Mouse (Mus musculus) midbrain, embryonic 12.5 days (tissue): ENCODE data around the gene Slc29a4. TPM values are rescaled to one million over a fixed set of nuclear protein-coding genes. Genes with fewer than 3 reads are reported as not detected.

Experiments
- ATAC-seq: fragments of 200-750 bp; cut with Nextera tagmentation; 2 replicates; pipeline ENCODE4 v1.8.0; 2017; ENCODE audit warnings: low read depth, moderate TSS enrichment, moderate library complexity; ENCODE audit not compliant: low FRiP score
- H3K27ac ChIP-seq: fragments of 300-500 bp; sonication (generic); replicated peaks from 2 replicates; pipeline ENCODE4 v1.5.1; 2016; ENCODE audit warnings: mild to moderate bottlenecking
- H3K27me3 ChIP-seq: fragments of 300-500 bp; sonication (generic); 2 replicates; pipeline ENCODE4 v1.6.1; 2016; ENCODE audit warnings: mild to moderate bottlenecking
- H3K36me3 ChIP-seq: fragments of 300-500 bp; sonication (generic); 2 replicates; pipeline ENCODE4 v1.6.1; 2016
- H3K4me1 ChIP-seq: fragments of 300-500 bp; sonication (generic); 2 replicates; pipeline ENCODE4 v1.6.1; 2016
- H3K4me2 ChIP-seq: fragments of 300-500 bp; sonication (generic); replicated peaks from 2 replicates; pipeline ENCODE4 v1.6.1; 2016; ENCODE audit warnings: mild to moderate bottlenecking, moderate library complexity
- H3K4me3 ChIP-seq: fragments of 300-500 bp; sonication (generic); 2 replicates; pipeline ENCODE4 v1.5.1; 2016; ENCODE audit warnings: mild to moderate bottlenecking
- H3K9ac ChIP-seq: fragments of 300-500 bp; sonication (generic); replicated peaks from 2 replicates; pipeline ENCODE4 v1.6.1; 2016; ENCODE audit warnings: mild to moderate bottlenecking, moderate library complexity
- H3K9me3 ChIP-seq: fragments of 300-500 bp; sonication (generic); 2 replicates; pipeline ENCODE4 v1.6.1; 2016; ENCODE audit warnings: mild to moderate bottlenecking
- WGBS: fragments of 180-500 bp; shearing (Covaris S2); methylation state at CpG from one replicate; pipeline ENCODE4 v1.1.7; 2016; 5-methylcytosine and 5-hydroxymethylcytosine counted together
- polyA plus RNA-seq: library from polyadenylated mRNA; unstranded; fragments of >200 nt; fragmentation: Nextera tagmentation; extraction: Ambion mirVana; gene quantifications from 2 replicates; pipeline ENCODE4 v1.2.1, GENCODE M21; 2016

Slc29a4 gene
- polyA plus RNA-seq, 1 experiment from 2014 or later: 50.3 TPM

GRCm38 (mm10) chr5:142678141-142678571, 14.2 kb upstream of the Slc29a4 start:
- H3K9me3 ChIP-seq: no peaks in the 10 kb centered on the region
- H3K4me3 ChIP-seq: no peak overlapping the region
- no peak overlapping the region for H3K27ac ChIP-seq
- 56% methylated on average over 7 of the region's 7 CpGs for WGBS
- no peak for ATAC-seq
- no peaks in the 10 kb centered on the region for H3K27me3 ChIP-seq
- no peak overlapping the region for H3K9ac ChIP-seq
- H3K4me2 ChIP-seq: no peak overlapping the region
- no peaks in the 10 kb centered on the region for H3K4me1 ChIP-seq
- H3K36me3 ChIP-seq: no peaks in the 10 kb centered on the region

GRCm38 (mm10) chr5:142679065-142679464, 13.2 kb upstream of the Slc29a4 start:
- H3K4me2 ChIP-seq: no peak overlapping the region
- H3K4me1 ChIP-seq: no peaks in the 10 kb centered on the region
- H3K27me3 ChIP-seq: no peaks in the 10 kb centered on the region
- H3K27ac ChIP-seq: no peak overlapping the region
- ATAC-seq: no peak
- no peak overlapping the region for H3K4me3 ChIP-seq
- H3K36me3 ChIP-seq: no peaks in the 10 kb centered on the region
- no peaks in the 10 kb centered on the region for H3K9me3 ChIP-seq
- WGBS: 81% methylated on average over 1 of the region's 1 CpGs
- no peak overlapping the region for H3K9ac ChIP-seq

GRCm38 (mm10) chr5:142681911-142682310, 10.4 kb upstream of the Slc29a4 start:
- WGBS: 81% methylated on average over 3 of the region's 3 CpGs
- Histone ChIP-seq H3K27ac (no peak overlapping the region), H3K36me3 (no peaks in the 10 kb centered on the region), H3K4me3 (no peak overlapping the region), H3K4me2 (no peak overlapping the region), H3K9ac (no peak overlapping the region), H3K4me1 (no peaks in the 10 kb centered on the region), H3K9me3 (no peaks in the 10 kb centered on the region), H3K27me3 (no peaks in the 10 kb centered on the region)
- ATAC-seq: no peak

- H3K27me3 ChIP-seq: no peaks in the 10 kb centered on the region
- H3K4me3 ChIP-seq: no peak overlapping the region
- no peaks in the 10 kb centered on the region for H3K9me3 ChIP-seq
- ATAC-seq: no peak
- H3K9ac ChIP-seq: no peak overlapping the region
- H3K27ac ChIP-seq: no peak overlapping the region
- no peak overlapping the region for H3K4me2 ChIP-seq
- no peaks in the 10 kb centered on the region for H3K36me3 ChIP-seq
- H3K4me1 ChIP-seq: no peaks in the 10 kb centered on the region
- 88% methylated on average over 5 of the region's 5 CpGs for WGBS
Measured at GRCm38 (mm10) chr5:142682529-142682928, 9.8 kb upstream of the Slc29a4 start.

- ATAC-seq: no peak
- Histone ChIP-seq H3K9ac (no peak overlapping the region), H3K36me3 (no peaks in the 10 kb centered on the region), H3K9me3 (no peaks in the 10 kb centered on the region), H3K27me3 (no peaks in the 10 kb centered on the region), H3K4me2 (no peak overlapping the region), H3K27ac (0 out of 2 replicates have a peak overlapping the region, but pooled peaks have one; percentile 8), H3K4me3 (no peak overlapping the region), H3K4me1 (peaks cover 11% of the 10 kb centered on the region)
- 15% methylated on average over 6 of the region's 6 CpGs for WGBS
Measured at GRCm38 (mm10) chr5:142688866-142689265, 3.4 kb upstream of the Slc29a4 start.

- H3K36me3 ChIP-seq: no peaks in the 10 kb centered on the region
- no peak for ATAC-seq
- H3K9me3 ChIP-seq: no peaks in the 10 kb centered on the region
- no peaks in the 10 kb centered on the region for H3K27me3 ChIP-seq
- H3K4me3 ChIP-seq: no peak overlapping the region
- WGBS: 79% methylated on average over 3 of the region's 3 CpGs
- no peak overlapping the region for H3K27ac ChIP-seq
- no peak overlapping the region for H3K4me2 ChIP-seq
- no peak overlapping the region for H3K9ac ChIP-seq
- peaks cover 11% of the 10 kb centered on the region for H3K4me1 ChIP-seq
Measured at GRCm38 (mm10) chr5:142690343-142690742, 2.0 kb upstream of the Slc29a4 start.

GRCm38 (mm10) chr5:142692971-142693737, 842 bp downstream of the Slc29a4 start:
- H3K9ac ChIP-seq: no peak overlapping the region
- no peaks in the 10 kb centered on the region for H3K36me3 ChIP-seq
- 72% methylated on average over 12 of the region's 12 CpGs for WGBS
- peak; percentile 30; the same call in 1 of the 2 replicates for ATAC-seq
- H3K27ac ChIP-seq: 0 out of 2 replicates have a peak overlapping the region, but pooled peaks have one; percentile 4
- H3K9me3 ChIP-seq: no peaks in the 10 kb centered on the region
- H3K4me1 ChIP-seq: peaks cover 14% of the 10 kb centered on the region
- H3K27me3 ChIP-seq: peaks cover 4% of the 10 kb centered on the region
- no peak overlapping the region for H3K4me3 ChIP-seq
- H3K4me2 ChIP-seq: no peak overlapping the region

- H3K27me3 ChIP-seq: peaks cover 8% of the 10 kb centered on the region
- 0 out of 2 replicates have a peak, but pooled peaks have one; percentile 38 for ATAC-seq
- H3K9me3 ChIP-seq: no peaks in the 10 kb centered on the region
- no peaks in the 10 kb centered on the region for H3K36me3 ChIP-seq
- no peak overlapping the region for H3K4me2 ChIP-seq
- H3K4me1 ChIP-seq: peaks cover 14% of the 10 kb centered on the region
- no peak overlapping the region for H3K9ac ChIP-seq
- 57% methylated on average over 8 of the region's 8 CpGs for WGBS
- no peak overlapping the region for H3K4me3 ChIP-seq
- no peak overlapping the region for H3K27ac ChIP-seq
Measured at GRCm38 (mm10) chr5:142693738-142694430, 1.6 kb downstream of the Slc29a4 start.

- 12% methylated on average over 12 of the region's 12 CpGs for WGBS
- ATAC-seq: no peak
- H3K4me1 ChIP-seq: peaks cover 14% of the 10 kb centered on the region
- no peak overlapping the region for H3K9ac ChIP-seq
- no peak overlapping the region for H3K27ac ChIP-seq
- H3K9me3 ChIP-seq: no peaks in the 10 kb centered on the region
- H3K4me2 ChIP-seq: no peak overlapping the region
- H3K36me3 ChIP-seq: no peaks in the 10 kb centered on the region
- H3K27me3 ChIP-seq: peaks cover 10% of the 10 kb centered on the region
- no peak overlapping the region for H3K4me3 ChIP-seq
Measured at GRCm38 (mm10) chr5:142694627-142695340, 2.5 kb downstream of the Slc29a4 start.

- peaks cover 14% of the 10 kb centered on the region for H3K4me1 ChIP-seq
- 0 out of 2 replicates have a peak, but pooled peaks have one; percentile 19 for ATAC-seq
- no peaks in the 10 kb centered on the region for H3K36me3 ChIP-seq
- H3K4me2 ChIP-seq: no peak overlapping the region
- H3K9ac ChIP-seq: no peak overlapping the region
- peaks cover 24% of the 10 kb centered on the region for H3K27me3 ChIP-seq
- 22% methylated on average over 6 of the region's 6 CpGs for WGBS
- H3K27ac ChIP-seq: no peak overlapping the region
- H3K4me3 ChIP-seq: no peak overlapping the region
- no peaks in the 10 kb centered on the region for H3K9me3 ChIP-seq
Measured at GRCm38 (mm10) chr5:142696258-142696657, 3.9 kb downstream of the Slc29a4 start.

- H3K27me3 ChIP-seq: peaks cover 30% of the 10 kb centered on the region
- peaks cover 14% of the 10 kb centered on the region for H3K4me1 ChIP-seq
- no peak overlapping the region for H3K9ac ChIP-seq
- no peak overlapping the region for H3K4me2 ChIP-seq
- no peak overlapping the region for H3K27ac ChIP-seq
- WGBS: 88% methylated on average over 6 of the region's 6 CpGs
- H3K4me3 ChIP-seq: no peak overlapping the region
- H3K36me3 ChIP-seq: no peaks in the 10 kb centered on the region
- no peak for ATAC-seq
- H3K9me3 ChIP-seq: no peaks in the 10 kb centered on the region
Measured at GRCm38 (mm10) chr5:142696865-142697264, 4.6 kb downstream of the Slc29a4 start.

GRCm38 (mm10) chr5:142697742-142698141, 5.4 kb downstream of the Slc29a4 start:
- Histone ChIP-seq H3K4me1 (peaks cover 18% of the 10 kb centered on the region), H3K4me3 (no peak overlapping the region)
- no peak for ATAC-seq

More at GRCm38 (mm10) chr5:142697742-142698141, 5.4 kb downstream of the Slc29a4 start:
- H3K27me3 ChIP-seq: peaks cover 33% of the 10 kb centered on the region
- 67% methylated on average over 2 of the region's 2 CpGs for WGBS
- H3K36me3 ChIP-seq: no peaks in the 10 kb centered on the region
- no peak overlapping the region for H3K4me2 ChIP-seq
- H3K9me3 ChIP-seq: no peaks in the 10 kb centered on the region
- H3K27ac ChIP-seq: no peak overlapping the region
- no peak overlapping the region for H3K9ac ChIP-seq
